Mouse (Mus musculus): ENCODE data around the gene Scn4b.

- TF ChIP-seq GATA1 (IDR thresholded peaks at IDR 0.05; ENCODE audit: borderline replicate concordance, low read length) (no peak), FLI1 (IDR thresholded peaks at IDR 0.05; ENCODE audit: low read length) (no peak)
Observed at GRCm38 (mm10) chr9:45181770-45182169, 43.6 kb downstream of the Scn4b start, which contains the start of gene BC049352.

Measured in megakaryocyte, embryonic 14.5 days (primary cell).